Mouse (Mus musculus) bone marrow macrophage, adult 2 months (primary cell): ENCODE results near the gene Shprh.
"Not testable (repeated sequence)": the region's sequence is repeated elsewhere in the genome, so short reads cannot be mapped to it uniquely, and the experiment has no call there.

Experiments
- CTCF ChIP-seq: IDR thresholded peaks from 2 replicates; pipeline ENCODE4 v1.5.1; 2012; ENCODE audit warnings: low read depth, mild to moderate bottlenecking, low read length, moderate library complexity
- POLR2A ChIP-seq: IDR thresholded peaks from 2 replicates; pipeline ENCODE4 v1.6.1; 2012; ENCODE audit warnings: mild to moderate bottlenecking, low read depth, low read length, borderline replicate concordance

DNA sequence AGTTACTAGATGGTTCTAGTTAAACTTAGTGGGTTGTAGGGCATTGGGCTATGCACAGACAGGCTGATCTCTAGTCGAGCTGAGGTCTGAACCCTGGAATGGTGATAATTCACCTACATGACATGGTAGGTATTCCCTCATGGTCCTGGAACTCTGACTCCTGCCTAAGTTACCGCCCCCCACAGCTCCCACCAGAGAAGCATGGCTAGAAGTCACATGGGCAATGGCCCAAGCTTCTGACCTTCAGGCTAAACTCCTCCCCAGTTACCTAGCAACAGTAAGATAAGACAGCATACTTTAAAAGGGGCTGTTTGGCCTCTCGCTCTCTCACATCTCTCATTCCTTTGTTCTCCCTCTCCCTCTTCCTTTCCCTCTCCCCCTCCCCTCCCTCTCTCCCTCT is 93.8 kb downstream of the Shprh start:
- not testable (repeated sequence) for TF ChIP-seq CTCF, POLR2A
